Mouse (Mus musculus) cerebellum, adult (tissue): ENCODE data around the gene Dchs2.
A peak's percentile ranks its signal among the peaks of the same experiment; 100 is the strongest.

Experiments
- ATAC-seq: cut with Nextera tagmentation; 2 replicates; pipeline ENCODE4 v1.9.2; 2017; ENCODE audit warnings: mild to moderate bottlenecking, moderate library complexity, mixed read lengths; ENCODE audit not compliant: insufficient number of reproducible peaks, low FRiP score, low TSS enrichment

Dchs2 gene

DNA sequence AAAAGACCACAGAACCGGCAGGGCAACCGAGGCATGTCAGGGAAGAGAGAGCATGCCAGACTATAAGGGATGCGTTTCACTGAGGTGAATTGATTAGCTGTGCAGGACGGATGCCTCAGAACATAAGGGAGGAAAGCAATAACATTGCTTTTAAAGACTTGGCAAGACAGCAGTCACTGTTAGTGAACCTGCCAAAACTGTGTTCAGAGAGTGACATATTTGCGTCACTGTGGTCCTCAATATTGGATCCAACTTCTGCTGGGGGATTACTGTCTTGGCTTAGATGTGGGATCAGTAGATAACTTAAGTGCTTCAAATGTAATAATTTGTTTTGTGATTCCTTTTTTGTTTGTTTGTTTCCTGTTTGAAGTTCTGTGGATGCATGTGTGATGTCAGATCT, 107.3 kb downstream of the Dchs2 start:
- no peak for ATAC-seq

DNA sequence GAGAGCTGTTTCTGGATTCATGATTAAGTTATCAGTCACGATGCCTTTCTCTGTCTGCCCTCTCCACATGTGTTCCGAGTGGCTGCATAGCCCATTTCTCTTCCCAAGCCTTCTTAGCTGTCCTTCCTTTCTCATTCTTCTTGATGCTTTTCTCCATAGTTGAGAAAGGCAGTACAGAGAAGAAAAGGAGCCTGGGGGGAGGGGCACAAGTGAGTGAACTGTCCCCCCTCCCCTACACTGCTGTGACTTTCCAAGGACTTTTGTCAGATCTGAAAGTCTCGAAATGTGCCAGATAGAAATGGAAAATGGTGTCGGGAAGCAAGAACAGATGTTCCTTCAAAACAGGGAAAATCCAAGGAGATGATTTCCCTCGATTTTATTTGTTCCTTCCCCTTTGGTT, 118.8 kb downstream of the Dchs2 start:
- no peak for ATAC-seq

DNA sequence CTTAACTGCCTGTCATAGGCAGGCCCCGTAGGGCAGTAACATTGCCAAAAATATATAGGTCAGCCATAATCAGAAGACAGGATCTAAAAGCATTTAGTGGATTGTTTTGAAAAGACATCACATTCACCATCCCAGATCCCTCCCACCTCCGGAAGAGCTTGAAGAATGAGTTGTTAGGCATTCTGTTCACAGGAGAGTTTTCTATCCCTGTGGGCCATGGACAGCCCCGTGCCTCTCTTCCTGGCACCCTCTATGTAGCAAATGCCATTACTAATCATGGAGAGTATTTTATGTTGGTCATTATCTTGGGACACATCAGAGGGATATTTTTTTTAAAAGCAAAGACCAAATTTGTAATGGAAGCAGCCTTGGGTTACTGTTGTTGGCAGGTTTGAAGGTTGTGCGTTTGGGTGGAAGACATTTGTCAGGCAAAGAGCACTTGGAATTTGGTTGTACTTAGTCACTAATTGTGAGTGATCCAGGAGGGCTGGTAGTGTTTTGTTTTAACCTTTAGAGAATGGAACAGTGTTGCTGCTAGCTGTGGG, 122.3 kb downstream of the Dchs2 start:
- no peak for ATAC-seq

DNA sequence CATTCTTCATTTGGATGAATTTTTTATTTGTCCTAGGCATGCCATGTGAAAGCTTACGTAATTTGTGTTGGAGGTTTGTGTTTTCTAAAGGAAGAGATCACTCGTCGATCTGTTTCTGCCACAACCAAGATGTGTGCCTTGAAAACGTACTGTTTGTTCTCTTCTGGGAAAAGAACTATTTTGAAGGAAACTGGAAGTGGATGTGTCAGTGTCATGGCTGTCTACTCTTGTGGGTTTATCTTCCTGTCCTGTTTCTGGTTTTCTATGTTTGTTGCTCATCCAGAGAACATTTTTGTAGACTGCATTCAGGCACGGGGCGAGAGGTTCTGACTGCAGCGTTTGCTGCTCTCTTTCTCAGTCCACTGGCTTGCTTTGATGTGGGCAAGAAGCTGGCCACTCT, 124.2 kb downstream of the Dchs2 start:
- no peak for ATAC-seq

DNA sequence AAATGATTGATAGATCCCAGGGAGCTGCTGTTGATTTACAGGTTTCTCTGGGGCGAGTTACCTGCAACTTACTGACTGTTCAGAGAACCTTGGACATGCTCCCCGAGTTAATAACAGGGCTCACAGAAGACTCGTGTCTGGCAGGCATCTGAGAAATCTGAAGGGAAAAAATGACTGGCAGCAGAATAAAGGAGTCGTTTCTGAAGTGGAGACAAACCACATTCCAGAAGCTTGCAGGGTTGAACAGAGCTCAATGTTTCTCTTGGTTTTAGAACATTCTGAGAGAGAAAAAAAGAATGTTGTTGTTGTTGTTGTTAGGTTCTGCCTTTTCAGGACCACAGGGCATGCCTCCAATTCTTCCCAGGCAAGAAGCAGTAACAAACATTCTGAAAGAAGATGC, 131.7 kb downstream of the Dchs2 start:
- no peak for ATAC-seq

DNA sequence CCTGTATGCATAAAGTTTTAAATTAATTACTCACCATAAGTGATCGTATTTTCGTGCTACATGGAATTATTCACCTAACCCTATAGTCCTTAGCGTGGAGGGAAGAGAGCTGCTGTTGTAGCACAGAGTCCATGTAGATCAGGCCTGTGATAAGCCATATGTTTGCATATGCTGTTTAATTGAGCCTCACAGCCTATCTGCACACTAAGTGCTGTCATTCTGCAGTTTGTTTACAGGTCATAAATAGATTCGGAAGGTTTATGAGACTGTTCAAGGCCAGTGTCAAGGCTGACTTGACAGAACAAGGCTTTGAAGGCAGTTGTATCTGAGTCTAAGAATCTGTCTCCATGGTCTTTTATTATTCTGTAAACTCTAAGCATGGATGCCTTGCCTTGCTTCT, 138.3 kb downstream of the Dchs2 start:
- ATAC-seq: no peak

DNA sequence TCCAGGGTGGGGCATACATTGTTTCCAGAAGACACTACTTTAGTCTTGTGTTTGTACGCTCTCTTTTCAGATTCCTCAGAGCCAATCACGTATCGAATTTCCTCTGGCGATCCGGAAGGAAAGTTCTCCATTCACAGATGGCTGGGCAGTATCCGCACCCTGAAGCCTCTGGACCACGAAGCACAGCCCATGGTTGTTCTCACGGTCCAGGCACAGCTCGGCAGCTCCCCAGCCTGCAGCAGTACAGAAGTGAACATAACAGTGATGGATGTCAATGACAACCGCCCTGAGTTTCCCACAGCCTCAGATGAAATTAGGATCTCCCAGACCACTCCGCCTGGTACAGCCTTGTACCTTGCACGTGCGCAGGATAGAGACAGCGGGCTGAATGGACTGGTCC, 142.5 kb downstream of the Dchs2 start:
- no peak for ATAC-seq

DNA sequence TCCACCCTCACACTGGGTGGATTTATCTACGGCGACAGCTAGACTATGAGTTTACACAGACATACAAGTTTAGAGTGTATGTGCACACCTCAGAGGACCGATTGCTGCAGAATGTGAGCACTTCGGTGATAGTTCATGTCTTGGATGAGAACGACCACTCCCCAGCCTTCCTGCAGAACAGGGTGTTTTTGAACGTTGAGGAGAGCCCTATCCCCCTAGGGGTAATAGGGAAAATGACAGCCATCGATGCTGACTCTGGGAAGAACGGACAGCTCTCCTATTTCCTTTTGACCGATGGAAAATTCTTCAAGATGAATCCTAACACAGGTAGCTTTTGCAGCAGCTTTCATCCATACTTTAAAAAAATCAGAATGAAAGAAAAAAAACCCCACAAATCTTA, 143.2 kb downstream of the Dchs2 start:
- ATAC-seq: no peak

DNA sequence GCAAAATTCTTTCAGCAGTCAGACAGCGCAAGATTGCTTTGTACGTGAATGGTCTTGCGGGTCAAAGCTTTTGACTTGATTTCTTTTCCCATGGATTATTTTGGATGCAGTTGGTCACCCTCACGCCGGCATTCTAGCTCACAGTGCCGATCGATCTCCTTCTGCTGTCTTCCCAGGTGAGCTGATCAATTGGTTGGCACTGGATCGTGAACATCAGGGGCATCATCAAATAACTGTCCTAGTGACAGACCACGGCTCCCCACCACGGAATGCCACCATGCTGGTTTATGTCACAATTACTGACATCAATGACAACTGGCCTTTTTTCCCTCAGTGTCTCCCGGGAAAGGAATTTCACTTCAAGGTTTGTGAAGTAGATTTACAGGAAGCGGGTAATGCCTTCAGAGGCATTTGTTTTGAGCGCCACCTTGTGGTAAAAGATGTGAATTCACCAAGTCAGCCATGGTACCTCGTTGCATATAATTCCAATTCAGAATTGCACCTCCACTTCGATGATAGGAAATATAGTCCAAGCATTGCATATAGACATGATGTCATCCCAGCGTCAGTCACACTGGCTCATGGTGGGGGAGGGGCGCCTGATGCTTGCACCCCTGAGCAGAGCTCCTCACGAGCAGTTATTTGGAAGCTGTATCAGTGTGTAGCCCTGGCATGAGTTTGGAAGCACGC, 146.0 kb downstream of the Dchs2 start:
- peak; percentile 73 for ATAC-seq

DNA sequence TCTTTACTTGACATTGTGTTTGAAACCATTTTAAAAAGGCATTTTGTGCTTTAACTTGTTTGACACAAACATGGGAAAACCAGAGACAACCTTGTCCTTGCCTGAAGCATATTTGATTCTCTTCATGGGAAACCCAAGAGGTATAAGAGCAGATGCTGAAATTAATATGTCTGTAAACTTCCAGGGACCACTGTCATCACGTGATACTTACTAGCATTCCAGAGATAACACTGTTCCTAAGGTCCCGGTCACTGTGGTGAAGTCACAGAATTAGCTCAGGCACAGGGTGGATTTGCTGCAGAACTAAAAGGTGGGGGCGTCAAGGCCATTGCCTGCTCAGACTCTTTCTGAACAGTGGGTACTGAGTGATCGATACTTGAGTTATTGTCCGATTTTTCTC, 148.0 kb downstream of the Dchs2 start:
- ATAC-seq: no peak

DNA sequence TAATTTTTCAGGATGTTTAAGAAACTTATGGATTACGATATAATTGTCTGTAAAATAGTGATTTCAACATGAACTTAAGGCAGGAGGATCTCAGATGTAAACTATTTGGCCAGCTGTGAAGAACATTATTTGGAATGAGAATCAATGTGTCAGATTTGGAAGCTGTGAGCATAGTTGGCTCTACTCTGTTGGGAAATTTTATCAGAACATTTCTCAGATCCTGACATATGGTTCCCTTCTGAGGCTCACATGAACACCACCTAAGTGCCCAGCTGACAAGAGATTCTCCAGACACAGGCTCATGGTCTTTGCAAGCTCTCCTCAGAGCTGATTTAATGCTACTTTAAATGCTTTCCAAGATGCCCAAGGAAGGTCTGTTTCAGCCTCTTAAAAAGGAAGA, 156.1 kb downstream of the Dchs2 start:
- ATAC-seq: no peak

DNA sequence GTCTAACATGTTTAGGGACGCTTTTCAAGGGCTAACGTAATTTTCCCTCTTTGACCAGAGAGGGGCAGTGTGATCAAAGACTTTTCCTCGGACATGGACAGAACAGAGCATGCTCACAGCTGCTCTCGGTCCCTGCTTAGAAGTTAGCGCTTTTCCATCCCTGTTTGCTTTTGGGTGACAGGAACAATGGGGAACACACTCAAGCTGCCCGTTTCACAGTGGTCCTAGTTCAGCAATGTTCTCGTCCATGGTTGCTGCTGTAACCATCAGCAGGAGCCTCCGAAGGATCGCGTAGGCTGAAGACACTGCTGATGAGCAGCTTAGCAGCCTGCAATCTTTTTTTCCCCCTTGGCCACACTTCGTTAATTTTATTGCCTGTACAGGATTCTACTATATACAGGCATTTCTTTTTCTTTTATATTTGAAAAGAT, 159.2 kb downstream of the Dchs2 start:
- ATAC-seq: peak; percentile 81; the same call in 1 of the 2 replicates

DNA sequence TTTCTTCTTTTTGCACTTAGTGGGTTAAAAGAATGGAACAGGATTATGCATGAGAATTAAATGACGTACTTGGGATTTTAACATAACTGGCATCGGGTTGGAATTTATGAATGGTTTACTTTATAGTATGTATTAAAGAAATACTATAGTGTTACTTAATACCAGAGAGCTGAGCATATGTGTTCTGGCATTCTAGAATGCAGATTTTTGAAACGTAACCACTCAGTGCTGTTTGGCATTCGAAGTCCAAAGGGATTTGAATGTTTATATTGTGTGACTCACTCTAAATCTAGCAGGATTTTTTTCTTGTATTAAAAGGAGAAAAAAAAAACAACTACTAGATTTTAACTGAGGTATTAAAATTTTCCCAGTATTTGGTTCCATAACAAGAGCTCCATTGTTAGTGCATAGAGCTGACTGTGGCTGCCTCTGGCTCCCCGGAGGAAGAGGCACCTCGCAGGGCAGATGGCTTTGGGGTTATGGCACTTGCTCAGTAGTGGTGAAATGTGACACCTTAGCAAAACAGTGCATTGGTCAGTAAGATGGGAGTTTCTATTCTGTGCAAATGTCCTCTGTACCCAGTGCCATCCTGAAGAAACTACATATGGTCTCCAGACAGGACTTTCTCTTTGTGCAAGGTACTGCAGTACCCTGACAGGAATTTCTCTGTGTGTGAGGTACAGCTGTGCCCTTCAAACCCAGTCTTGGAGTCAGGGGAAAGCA, 160.5 kb downstream of the Dchs2 start:
- ATAC-seq: no peak

DNA sequence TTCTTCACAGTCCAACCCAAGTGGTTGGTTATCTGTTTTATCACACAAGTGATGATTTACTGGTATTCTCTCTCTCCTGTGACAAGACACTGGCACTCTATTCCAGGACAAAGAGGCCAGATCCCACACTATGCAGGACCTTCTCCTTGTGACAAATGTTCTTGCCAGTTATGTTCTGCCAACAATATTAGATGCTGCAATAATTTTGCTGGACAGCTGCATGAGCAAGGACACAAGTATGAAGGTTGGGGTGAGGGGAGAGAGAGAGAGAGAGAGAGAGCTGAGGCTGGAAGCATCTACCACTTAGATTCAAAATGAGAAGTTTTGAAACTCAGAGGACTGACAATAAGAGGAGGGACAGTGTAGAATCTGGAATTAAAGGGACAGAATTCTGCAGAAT, 162.7 kb downstream of the Dchs2 start:
- no peak for ATAC-seq

DNA sequence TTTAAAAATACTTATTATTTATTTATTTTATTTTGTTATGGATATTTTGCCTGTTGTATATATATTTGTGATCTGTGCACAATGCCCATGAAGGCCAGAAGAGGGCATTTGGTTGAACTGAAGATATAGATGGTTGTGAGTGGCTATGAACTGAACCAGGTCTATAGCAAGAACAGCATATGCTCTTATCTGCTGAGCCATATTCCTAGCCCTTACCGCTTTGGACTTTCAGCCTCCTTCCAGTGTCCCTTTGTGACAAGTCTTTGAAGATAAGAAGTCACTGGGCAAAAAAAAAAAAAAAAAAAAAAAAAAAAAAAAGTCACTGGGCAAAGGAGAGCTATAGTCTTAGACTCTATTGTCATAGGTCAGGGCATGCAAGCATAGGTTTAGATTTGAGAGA, 163.2 kb downstream of the Dchs2 start:
- ATAC-seq: no peak

DNA sequence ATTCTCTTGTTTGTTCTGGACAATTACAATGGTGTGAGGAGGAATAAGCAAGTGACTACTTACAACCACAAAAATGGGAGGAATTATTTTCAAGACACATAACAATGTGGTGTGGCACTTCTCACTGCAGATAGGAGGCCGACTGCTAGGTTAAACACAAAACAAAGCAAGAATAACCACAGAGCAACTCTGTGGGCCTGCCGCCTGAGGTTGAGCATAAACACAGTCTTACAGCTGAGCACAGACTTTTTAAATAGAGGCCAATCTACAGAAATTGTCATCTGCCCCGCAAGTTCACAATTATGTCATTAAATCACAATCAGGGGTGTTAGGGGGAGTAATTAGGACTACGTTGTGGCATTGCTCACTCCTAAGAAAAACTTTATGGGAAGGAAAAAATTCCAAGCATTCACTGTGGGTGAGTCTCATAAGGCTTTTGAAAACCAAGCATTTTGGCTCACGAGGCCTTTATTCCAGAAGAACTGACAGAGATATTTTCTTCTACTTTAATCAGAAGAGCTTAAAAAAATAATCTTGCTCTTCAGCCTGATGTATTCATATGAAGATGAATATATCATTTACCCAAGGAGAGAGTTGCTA, 172.1 kb downstream of the Dchs2 start:
- ATAC-seq: no peak

DNA sequence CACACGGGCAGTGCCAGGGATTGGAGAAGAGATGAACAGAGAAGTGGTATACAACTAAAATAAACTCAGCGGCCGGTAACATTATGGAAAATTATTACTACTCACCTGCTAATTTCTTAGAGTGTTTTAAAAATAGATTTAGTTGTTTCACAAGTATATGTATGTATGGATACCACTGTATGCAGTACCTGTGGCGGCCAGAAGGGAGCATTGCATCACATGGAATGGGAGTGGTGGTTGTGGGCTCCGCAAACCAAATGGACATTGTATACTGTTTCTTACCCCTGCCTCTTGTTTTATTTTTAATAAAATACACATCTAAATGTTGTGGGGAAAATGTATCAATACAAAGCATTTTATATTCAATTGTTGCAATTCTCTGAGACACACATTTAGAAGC, 176.1 kb downstream of the Dchs2 start:
- no peak for ATAC-seq

DNA sequence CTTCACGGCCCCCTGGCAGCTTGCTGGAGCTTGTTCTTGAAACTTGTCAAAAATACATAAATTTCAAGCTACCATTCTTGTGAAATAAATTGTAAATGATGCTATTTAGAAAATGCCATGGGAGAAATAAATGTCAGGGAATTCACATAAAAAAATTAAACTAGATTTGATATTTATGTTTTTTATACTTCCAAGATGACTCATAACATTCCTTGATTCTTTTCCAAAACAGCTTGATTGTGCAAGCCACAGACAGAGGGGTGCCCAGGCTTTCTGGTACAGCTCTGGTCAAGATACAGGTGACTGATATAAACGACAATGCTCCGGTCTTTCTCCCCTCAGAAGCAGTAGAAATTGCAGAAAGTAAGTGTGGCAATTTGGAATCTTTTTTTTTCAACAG, 218.2 kb downstream of the Dchs2 start:
- no peak for ATAC-seq

DNA sequence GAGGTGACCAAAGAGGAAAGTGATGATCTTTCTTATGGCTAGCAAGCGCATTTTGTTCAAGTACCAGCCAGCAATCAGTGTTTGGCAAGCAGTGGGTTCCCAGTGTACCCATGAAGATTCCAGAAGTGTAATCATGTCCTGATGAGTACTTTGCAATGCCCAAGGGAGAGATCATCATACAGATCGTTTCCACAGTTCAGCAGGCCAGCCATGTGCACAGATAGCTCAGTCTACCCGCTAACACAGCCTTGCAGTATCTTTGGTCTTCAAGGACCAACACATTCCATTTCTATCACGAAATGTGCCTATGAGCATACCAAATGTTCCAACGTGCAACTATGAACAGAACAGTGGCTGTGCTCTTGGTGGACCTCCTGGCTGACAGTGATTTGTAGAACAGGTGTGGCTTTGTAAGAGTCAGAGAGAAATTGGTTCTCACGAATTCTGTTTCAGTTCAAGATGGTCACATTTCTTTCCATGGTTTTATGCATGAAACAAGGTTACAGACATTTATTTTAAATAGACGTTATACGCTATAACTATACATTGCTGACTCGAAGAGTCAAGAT, 240.8 kb downstream of the Dchs2 start:
- no peak for ATAC-seq

DNA sequence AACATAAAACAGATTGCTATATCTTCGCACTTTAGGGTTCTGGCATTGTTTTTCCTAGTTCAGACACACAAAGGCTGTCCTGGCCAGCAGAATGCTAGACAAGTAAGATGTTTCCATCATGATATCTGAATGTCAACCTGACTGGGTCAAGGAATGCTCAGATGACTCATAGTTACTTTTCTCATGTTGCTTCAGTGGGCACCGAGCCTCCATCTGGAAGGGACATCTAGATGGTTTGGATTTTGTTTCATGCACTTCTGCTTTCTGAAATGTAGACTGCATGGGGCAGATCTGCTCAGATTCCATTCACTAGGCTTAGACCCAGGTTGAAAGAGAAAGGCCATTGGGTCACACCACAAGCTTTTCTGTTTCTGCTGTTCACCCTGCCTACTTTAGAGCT, 242.1 kb downstream of the Dchs2 start:
- ATAC-seq: no peak

DNA sequence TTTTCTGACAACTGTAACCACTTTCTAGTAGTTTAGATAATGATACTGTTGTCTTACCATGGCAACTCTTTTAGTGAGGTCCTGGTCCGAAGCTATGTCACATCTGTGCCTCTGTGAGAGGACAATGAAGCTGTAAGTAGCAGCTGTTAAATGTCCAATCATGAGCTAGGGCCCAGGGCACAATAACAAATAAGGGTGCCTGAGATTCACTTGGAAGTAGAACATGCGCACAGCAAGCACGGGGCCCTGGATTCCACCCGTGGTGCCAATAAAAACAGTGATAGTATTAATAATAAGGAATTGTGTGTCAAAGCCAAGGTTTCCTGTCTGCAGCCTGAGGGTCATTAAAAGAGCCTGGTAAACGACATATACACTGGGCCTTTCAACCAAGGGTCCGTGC, 246.6 kb downstream of the Dchs2 start:
- ATAC-seq: no peak
